Mouse (Mus musculus) urinary bladder, adult 18-20 months (tissue): ENCODE measurements at regions not wholly inside any gene's neighbourhood (a gene's known extent, or its start where the extent isn't known, plus 50 kb on each side); places are given as distances from the start of the nearest gene placed in this dataset.

Experiments
- DNase-seq, 2 experiments: peaks; one replicate each; pipeline ENCODE4 v3.0.0; 2022; ENCODE audit warnings: low spot score in 2 of 2, mixed read lengths in 2 of 2

DNA sequence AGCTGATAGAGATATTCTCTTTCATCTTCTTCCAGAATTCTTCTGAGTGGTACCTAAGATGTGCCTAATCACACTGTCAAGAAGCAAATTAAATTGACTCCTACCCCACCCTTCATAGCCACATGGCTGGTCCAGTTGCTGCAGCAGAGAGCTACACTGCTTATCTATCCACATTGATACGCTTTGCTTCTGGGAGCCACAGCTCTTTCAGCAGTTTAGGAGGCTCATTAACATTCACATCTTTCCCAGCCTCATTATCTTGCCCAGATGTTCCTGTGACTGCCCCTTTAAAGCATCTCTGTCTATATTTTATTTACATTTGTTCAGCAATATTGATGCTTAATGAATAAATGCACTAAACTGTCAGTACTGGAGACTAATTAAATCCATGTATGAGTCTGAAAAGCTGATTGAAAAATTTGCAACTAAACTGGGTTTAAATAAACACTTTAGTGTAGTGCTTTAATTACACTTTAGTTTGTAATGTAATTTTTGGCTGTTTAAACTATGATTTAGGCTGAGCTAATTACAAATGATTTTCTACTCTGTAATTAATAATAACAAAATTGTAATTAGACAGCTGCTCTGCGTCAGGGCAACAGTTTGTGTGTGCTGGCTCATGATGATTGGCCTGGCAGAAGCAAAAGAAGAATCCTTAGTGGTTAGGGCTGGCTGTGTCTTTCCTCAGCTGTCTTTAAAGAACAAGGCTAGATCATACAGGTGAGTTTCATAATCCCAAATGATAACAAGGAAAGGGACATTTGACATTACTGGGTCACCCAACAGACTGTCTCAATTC, 632.5 kb upstream of the Tle4 start:
- DNase-seq: no peak

- no peak for DNase-seq
Observed at GRCm38 (mm10) chr19:15217387-15217786, 619.5 kb upstream of the Tle4 start.

GRCm38 (mm10) chr19:15214651-15215050, 616.8 kb upstream of the Tle4 start:
- no peak for DNase-seq

GRCm38 (mm10) chr19:15212881-15213280, 615.0 kb upstream of the Tle4 start:
- no peak for DNase-seq

GRCm38 (mm10) chr19:15203039-15203438, 605.2 kb upstream of the Tle4 start:
- DNase-seq: no peak

GRCm38 (mm10) chr19:15201262-15201661, 603.4 kb upstream of the Tle4 start:
- no peak for DNase-seq

GRCm38 (mm10) chr19:15200792-15201191, 602.9 kb upstream of the Tle4 start:
- DNase-seq: no peak

GRCm38 (mm10) chr19:15200361-15200760, 602.5 kb upstream of the Tle4 start:
- DNase-seq: no peak

- no peak for DNase-seq
Observed at GRCm38 (mm10) chr19:15199692-15200091, 601.8 kb upstream of the Tle4 start.

- no peak for DNase-seq
Observed at GRCm38 (mm10) chr19:15175221-15175620, 577.4 kb upstream of the Tle4 start.

GRCm38 (mm10) chr19:15173301-15173700, 575.5 kb upstream of the Tle4 start:
- DNase-seq: no peak

- DNase-seq: no peak
Observed at GRCm38 (mm10) chr19:15167184-15167583, 569.3 kb upstream of the Tle4 start.

GRCm38 (mm10) chr19:15160641-15161040, 562.8 kb upstream of the Tle4 start:
- DNase-seq: no peak

DNA sequence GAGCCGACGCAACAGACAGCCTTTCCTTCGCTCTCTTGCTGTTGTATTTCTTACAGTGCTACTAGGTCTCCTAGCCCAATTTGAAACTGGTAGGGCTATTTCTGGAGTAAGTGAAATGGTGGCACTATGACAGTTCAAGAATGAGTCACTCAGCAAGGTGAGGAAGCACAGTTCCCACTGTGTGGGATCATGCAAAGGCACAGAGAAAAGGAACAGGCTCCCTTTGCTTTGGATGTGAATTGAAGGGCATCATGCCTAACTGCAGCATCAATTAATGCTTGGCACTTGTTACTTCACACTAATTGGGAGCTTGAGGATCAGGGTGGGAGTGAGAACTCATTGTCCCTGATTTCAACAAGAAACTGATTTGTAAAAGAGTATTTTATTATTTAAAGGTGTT, 560.8 kb upstream of the Tle4 start:
- DNase-seq: no peak

- DNase-seq: no peak
Observed at GRCm38 (mm10) chr19:15158177-15158576, 560.3 kb upstream of the Tle4 start.

DNA sequence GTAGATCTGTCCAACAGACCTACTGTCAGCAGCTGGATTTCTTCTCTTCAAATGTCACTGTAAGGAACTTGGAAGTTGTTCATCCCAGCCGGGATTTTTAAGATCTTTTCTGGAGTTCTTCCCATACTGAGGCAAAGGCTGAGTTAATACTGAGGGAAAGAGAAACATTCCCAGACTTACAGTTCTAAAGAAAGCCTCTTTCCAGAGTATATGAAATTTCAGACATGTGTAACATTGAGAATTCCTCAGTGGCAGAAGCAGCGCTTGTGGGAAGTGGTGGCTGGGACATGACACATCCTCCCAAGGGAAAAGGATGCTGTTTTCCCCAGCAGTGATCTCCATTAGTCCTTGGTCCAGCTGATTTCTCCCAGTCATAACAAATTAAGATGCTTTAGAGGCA, 556.8 kb upstream of the Tle4 start:
- DNase-seq: no peak

DNA sequence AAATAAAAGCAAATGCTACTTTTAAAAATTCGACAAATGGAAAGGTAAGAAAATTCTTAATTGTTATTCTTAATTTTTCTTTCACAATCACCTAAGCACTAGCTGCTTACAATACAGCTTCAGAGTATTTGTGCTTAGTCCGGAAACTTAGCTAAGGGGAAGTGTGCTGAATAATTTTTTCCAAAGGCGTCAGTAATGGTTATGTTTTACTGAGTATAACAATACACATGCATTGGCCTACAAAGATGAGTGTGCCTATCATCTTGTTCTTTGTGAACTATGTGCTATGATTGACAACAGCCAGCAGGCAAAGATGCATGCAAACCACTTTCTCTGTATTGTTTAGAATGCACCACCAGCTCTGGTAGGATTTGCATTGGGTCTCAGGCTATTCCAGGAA, 548.5 kb upstream of the Tle4 start:
- no peak for DNase-seq

GRCm38 (mm10) chr19:15127122-15127521, 529.3 kb upstream of the Tle4 start:
- DNase-seq: no peak

DNA sequence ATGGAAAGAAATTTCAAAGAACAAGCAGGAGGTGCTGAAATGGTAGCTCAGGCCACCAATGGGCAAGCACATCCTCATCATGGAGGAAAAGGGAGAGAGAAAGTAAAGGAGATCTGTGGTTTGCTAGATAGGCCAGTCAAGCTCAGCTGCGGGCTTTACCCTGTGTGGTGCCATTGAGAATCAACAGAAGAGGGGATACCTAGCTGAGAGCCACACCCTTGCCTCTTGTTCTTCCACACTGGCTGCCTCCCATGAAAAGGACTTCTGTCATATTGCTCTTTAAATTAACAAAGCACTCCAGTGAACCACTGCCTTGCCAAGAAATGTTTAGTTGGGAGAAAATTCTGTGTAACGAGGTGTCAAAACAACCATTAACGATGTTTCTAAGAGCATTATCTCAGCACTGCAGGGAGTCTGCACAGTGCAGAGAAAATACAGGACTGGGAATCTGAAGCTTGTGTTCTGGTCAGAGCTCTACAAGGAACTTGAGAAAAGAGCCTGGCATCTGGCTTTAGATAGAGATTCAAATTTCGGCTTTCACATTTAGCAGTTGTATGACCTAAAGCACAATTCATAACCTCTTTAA, 510.7 kb upstream of the Tle4 start:
- DNase-seq: no peak

DNA sequence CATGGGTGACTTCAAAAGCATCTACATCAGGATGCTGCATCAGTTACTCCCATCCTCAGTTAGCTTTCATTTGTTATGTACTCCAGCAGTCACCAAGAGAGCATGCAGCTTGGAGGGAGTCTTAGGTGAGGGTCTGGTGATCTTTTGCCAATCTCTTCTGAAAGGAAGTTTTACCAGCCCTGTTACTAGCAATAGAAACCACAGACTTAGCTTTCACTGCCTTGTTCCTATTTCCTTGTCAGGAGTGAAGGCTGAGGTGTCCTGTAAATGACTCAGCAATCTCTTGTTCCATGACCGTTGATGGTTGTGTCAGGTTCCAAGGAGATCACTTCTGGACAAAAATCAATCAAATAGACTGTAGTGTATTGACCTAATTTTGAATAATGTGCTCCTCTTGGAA, 497.2 kb upstream of the Tle4 start:
- DNase-seq: no peak

- DNase-seq: no peak
Observed at GRCm38 (mm10) chr19:15093534-15093933, 495.7 kb upstream of the Tle4 start.

DNA sequence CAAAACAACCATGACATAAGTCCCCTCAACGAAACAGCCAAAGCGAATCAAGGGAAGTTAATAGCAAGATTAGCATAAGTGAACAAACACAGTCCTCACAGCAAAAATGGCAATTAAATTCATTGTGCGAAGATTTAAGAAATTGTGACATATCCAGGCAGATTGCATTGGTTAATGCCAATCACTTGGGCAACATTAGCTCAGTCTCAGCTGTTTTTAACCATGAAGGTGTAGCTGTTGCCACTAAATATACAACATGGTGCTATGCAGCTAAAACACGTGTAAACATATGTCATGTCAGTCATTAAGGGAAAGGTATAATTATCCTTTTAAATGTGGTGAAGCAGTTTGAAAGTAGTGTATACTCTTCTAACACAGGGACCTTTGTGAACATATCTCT, 482.8 kb upstream of the Tle4 start:
- no peak for DNase-seq

DNA sequence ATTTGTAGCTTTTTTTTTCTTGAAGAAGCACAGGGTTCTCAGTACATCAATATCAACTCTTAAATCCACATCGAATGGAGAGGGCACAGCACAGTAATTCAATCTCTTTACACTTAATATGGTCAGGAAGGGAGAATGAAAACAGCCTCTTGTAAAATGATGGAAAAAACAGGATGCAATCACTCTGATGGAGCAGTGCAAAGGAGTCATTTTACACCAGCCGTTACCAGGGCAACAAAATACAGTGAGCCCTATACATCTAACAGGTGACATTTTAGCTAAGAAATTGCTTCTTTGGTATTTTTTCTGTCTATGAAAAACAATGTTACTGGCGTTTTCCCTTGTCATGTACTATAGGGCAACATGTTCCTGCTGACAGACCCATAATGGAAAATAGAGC, 459.9 kb upstream of the Tle4 start:
- DNase-seq: no peak
